Mouse (Mus musculus): Measurements from ENCODE around the gene Tmem177. TPM values are rescaled to one million over a fixed set of nuclear protein-coding genes. Genes with fewer than 3 reads are reported as not detected.

The Tmem177 gene
- total RNA-seq, 2 experiments from 2014 or later: 5.4 to 6.0 TPM

DNA sequence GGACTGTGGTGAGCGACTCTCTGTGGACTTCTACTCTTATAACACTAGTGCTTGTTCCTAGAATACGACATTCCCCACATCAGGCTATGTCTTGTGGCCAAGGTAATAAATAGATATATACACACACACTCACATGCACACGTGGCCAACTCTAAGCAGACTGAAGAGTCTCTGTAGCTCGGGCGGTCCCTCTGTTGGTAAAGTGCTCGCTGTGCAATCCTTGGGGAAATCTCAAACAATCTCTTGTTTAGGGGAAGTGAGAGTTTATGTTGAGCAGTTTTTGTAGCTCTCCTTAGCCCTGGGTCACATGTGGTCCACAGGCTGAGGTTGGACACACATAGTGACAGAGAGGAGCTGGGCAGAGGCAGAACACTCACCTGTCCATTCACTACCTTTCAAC is 20.1 kb downstream of the Tmem177 start:
- no peak for DNase-seq
- intact Hi-C loops (cut with DNase I): no loop called here

DNA sequence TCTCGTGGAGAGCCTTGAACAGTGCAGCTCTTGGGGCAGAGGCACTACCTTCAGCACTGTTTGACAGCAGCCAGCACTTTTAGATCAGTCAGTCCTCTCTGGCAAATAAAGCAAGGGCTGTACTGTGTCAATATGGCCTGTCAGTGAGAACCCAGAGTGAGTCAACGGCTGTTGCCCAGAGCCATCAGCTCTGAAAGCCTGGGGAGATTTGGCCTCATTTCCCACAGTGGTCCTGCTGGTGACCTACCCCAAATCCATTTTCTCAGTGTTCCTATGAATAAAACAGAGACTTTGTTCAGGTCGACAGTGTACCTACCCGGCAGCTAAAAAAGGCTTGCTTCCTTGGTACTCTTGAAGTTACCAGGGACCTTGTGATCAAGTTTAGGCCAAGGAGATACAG is 21.1 kb downstream of the Tmem177 start:
- intact Hi-C loops (cut with DNase I): no loop called here
- DNase-seq: no peak

DNA sequence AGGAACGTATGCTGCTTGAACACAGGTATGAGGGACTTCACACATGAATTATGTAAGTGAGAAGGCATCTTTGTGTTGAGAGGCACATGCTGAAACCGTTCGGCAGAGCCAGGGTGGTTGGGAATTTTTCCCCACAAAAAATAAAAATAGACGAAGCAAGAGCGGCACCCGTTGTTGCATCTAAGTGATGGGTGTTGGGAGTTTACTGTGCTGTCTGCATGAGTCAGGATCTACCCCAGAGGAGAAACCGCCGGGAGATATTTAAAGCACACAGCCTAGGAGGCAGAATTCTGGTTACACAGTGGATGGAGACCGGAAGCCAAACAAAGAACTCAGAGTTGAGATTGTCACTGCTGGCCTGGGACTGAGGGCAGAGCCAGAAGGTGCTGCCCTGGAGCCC is 21.9 kb downstream of the Tmem177 start:
- DNase-seq: no peak
- intact Hi-C loops (cut with DNase I): no loop called here

DNA sequence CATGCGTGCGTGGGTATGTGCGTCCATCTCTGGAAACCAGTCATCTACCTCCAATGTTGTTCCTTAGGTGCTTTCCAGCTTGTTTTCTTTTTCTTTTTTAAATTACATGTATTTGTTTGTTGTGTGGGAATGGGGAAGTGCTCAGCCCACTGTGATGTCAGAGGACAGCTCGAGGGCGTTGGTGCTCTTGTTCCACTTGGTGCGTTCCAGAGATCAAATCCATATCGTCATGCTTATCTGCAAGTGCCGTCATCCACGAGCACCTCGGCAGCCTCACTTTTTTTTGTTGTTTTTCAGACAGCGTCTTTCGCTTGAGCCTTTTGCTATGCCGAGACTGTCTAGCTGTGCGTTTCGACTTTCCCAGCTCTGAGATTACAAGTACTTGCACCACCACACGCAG is 23.7 kb downstream of the Tmem177 start:
- no peak for DNase-seq
- intact Hi-C loops (cut with DNase I): no loop called here

DNA sequence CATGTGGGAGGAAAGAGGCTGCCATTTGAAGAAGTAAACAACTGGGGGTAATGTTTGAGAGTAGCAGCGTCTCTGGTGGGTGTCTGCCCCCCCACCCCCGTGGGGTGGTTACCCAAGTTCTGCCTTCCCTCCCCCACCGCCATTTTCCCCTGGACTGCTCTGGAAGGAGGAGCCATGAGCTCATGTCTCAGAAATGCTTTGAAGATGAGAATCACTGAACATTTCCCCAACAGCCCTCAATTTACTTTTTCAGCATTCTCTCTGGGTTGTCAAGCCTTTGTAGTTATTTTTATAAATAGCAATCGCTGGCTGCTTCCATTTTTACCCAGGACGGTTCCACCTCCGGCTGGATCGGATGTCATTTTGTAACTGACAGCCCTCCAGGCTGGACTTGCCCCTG is 26.7 kb downstream of the Tmem177 start:
- intact Hi-C loops (cut with DNase I): no loop called here
- no peak for DNase-seq

DNA sequence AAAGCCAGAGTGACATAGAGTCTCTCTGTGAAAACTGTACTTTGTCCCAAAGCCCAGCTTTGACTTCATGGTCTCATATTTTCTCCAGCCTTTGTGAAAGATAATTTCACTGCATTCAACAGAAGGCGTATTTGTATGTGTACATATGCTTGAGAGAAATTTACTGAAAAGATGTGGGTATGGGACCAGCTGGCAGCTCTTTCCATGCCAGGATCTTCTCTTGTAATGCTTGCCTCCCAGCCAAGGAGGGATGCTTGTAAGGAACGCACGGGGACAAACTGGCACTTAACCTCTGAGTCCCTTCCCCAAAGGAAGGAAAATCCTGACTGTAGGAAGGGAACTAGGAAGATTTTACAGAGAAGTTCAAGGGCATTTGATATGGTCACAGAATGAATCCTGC is 28.7 kb downstream of the Tmem177 start:
- DNase-seq: no peak
- intact Hi-C loops (cut with DNase I): no loop called here

DNA sequence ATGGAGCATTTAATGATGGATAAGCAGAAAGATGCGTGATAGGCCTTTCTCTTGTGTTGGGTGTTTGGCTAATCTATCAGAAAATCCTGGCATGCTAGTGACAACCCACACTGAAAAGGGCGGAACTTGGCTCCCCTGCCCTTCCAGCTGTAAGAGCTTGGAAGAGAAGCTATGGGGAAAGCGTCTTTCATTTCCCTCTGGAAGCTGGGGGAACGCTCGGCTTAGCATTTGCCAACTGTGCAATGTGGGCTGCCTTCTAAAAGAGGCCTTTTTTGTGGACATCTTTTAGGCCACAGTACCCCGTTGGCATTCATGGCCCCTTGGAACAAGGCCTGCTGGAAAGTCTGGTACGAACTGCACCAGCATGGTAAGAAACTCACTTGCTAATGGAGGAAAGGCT is 34.1 kb downstream of the Tmem177 start:
- intact Hi-C loops (cut with DNase I): no loop called here
- DNase-seq: peak in 1 of 2 experiments; percentile 37

DNA sequence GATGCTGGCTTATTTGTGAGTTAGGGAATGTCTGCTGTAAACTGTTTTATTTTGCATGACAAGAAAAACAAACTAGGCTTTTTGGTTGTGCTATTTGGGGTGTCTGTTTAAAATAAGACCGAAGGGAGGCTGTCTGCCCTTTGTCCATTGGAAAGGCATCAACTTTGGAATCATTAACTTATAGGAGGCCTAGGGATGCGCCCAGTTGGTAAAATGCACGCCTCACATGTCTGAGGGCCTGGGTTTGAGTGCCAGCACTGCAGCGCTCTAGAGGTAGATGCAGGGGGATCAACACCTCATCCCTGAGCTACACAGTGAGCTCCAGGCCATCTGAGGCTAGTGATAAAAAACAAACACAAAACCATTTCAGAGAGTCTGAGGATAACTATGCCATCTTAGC is 35.5 kb downstream of the Tmem177 start:
- DNase-seq: no peak
- intact Hi-C loops (cut with DNase I): no loop called here

DNA sequence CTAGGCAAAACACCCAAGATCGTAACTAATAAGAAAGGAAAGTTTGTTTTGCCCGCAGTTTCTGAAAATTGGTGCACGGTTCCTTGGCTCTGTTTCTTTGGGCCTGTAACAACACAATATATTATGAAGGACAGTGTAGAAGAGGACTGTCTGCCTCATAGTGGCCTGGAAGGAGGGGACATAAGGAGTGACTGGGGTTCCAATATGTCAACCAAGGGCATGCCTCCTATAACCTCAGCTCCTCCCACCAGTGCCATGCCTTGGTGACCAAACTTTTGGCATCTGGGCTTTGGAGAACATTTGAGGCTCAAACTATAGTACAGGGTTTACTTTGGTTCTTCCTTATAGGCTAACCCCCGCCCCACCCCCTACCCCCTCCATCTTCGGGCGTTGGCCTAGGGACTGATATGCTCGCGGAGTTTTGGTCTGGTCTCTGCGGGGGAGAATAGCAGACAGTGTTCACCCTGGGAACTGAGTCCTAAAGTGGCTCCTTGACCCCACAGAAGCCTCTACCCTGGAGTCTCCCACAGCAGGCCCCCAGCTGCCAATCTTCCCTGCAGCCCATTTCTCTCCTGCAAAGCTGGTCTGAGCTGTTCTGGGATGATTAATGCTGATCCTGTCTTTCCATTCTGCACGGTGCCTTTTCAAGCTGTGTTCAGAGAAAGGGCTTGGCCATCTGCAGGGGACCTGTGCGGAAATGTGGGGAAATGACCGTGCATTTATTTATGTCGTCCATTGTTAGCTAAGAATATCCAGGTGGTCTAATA is 44.4 kb downstream of the Tmem177 start:
- intact Hi-C loops (cut with DNase I): no loop called here
- no peak for DNase-seq

DNA sequence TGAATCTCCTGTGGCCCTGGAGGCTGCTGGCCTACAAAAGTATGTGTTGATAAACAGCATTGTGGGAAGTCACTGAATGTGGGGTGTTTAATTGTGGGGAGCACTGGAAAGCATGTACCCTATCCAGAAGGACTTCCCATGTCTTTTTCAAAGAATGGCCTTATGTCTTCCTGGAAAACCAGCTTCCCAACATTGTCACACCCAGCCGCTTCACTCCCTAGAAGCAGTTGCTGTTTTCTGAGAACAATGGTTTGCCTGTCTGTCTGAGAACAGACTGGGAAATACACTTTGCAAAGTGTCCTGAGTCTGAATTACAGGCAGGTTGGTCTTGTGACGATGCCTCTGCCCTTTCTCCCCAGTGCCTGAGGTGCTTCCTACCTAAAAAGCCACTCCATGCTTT is 45.7 kb downstream of the Tmem177 start:
- intact Hi-C loops (cut with DNase I): no loop called here
- no peak for DNase-seq

DNA sequence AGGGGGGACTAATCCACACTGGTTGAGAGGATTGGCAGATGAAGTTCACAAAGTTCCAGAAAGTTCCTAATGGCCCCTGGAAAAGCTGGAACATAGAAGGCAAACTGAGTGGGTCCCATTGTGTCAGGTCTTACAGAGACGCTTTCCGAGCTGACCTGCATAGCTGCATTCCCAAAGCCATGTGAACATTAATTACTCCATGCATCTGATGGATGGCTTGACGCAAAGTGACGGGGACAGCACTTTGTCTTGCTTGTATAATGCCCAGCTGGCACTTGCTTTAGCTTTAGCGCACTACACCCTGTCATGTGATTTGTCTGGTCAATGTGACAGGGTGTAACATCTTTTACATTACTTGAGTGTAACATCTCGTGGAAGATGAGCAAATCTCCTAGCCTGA is 47.7 kb downstream of the Tmem177 start:
- intact Hi-C loops (cut with DNase I): no loop called here
- DNase-seq: no peak

DNA sequence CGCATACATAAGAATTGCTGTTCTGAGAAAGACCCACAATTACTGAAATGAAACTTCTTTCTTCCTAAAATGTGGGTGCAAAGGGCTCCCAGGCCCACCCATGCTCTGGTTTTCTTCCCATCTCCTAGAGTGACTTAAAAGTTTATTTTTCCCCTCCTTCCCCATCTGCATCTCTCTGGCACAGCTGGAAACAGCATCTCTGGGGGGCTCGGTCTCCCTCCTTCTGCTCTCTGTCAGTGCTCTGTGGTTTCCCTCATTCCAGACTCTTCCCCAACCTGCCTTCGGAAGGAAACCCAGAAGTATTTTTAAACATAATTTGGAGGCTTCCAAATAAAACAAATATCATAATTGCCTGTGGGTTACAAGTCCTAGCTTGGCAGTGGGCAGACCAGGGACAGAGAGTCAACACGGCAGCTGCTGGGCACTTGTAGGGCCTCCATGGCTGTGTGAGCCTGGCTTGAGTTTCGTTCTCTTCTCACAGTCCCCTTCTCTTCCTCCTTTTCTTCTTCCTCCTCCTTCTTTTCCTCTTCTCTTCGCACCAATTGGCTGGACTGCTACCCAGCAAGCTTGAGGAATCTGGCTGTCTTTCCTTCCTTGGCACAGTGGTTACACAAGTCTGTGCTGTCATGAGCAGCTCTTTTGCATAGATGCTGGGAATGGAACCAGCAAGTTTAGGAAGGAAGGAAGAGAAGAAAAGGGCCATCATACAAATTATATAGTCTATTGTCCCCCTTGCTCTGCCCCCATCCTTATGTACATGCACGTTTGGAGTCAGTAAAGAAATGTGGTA is 49.3 kb downstream of the Tmem177 start:
- DNase-seq: no peak
- intact Hi-C loops (cut with DNase I): no loop called here

DNA sequence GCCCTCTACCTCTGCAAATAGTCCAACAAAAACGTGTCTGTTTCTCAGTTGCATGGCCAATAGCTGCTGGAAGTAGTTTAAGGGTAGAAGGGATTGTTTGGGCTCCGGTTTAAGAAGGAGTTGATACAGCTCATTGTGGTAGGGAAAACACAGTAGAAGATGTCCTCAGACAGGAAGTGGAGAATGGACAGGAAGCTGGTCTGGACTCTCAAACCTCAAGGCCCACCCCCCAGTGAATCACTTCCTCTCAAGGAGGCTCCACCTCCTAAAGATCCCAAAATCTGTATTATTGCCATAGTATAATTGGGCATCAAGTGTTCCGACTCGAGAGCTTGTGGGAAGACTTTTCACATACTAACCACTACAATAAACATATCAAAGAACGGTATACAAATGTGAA is 53.4 kb downstream of the Tmem177 start:
- intact Hi-C loops (cut with DNase I): no loop called here

More for the DNA sequence above, 53.4 kb downstream of the Tmem177 start:
- no peak for DNase-seq

Other genes with a start within 250 kb of the Tmem177 start
- 10 to 100 TPM; 20.8 to 28.5 TPM for gene Ptpn4, start 75.6 kb downstream of the Tmem177 start, total RNA-seq (2021)
- not detected for gene Cfap221, start 84.0 kb upstream of the Tmem177 start, total RNA-seq (2021)
- gene Sctr, start 93.7 kb upstream of the Tmem177 start, total RNA-seq (2021): 1 to 10 TPM; 3.2 to 3.7 TPM
- 10 to 100 TPM in 1 of 2 experiments, 1 to 10 TPM in 1; 8.5 to 13.7 TPM for gene Tmem37, start 160.9 kb upstream of the Tmem177 start, total RNA-seq (2021)
- 100 to 1,000 TPM; 143 to 145 TPM for gene Dbi, start 207.9 kb upstream of the Tmem177 start, total RNA-seq (2021)
- gene 3110009E18Rik, start 208.0 kb upstream of the Tmem177 start, total RNA-seq (2021): 1 to 10 TPM; 3.2 to 4.8 TPM